28 mouse cellular contexts compared by ENCODE assay signal in genomic region chr9:31757894-31758561, GRCm38 (mm10).
A peak's percentile ranks its signal among the peaks of the same experiment; 100 is the strongest.
DNase-seq lines count a peak whose midpoint lies in the region; ATAC-seq and TF ChIP-seq lines count a peak whose summit lies in the region.
"Had no signal": no experiment of that assay in that cellular context is flagged by ENCODE, and none has a peak within 500 bp of the region (broad histone marks: within the 10 kb centered on the region; RNA-seq: fewer than 3 reads in every experiment).

No protein-coding gene starts in this region.

- peak; percentile 4 for DNase-seq in embryo, embryonic 10 days (ENCODE audit: low spot score)
- no peak for DNase-seq in embryo, embryonic 11 days
- peak; percentile 17 for DNase-seq in lung, embryonic 14.5 days
- no peak for DNase-seq in lung, postnatal 4 days
- DNase-seq in ZHBTc4 (ENCODE audit: low read depth, low spot score), result peak; percentile 40
- peak; percentile 51 for DNase-seq in testis, postnatal 10 days (ENCODE audit: low spot score)
- no peak for DNase-seq in kidney, postnatal 14 days
- DNase-seq in ovary, postnatal 14 days (ENCODE audit: low spot score), result no peak
- DNase-seq: adrenal gland, adult 2 months; adrenal gland, postnatal 36 days; cerebellum, adult 8-10 months; forebrain, postnatal 0 days; kidney, adult 8-10 months; lung, postnatal 36 days; retina, postnatal 1 day; right cerebral cortex, postnatal 14 days; thymus, postnatal 14 days had no signal

- H3K4me1 ChIP-seq in lung, embryonic 14.5 days (ENCODE audit: insufficient read depth), result no peaks in the 10 kb centered on the region
- H3K4me1 ChIP-seq: embryonic facial prominence, embryonic 10.5 days; embryonic facial prominence, embryonic 15.5 days; forebrain, embryonic 12.5 days; limb, embryonic 13.5 days; megakaryocyte, embryonic 14.5 days; midbrain, embryonic 13.5 days had no signal

- no peak overlapping the region for H3K4me2 ChIP-seq in lung, embryonic 14.5 days
- H3K4me2 ChIP-seq: embryonic facial prominence, embryonic 15.5 days; forebrain, embryonic 12.5 days; hindbrain, embryonic 14.5 days; limb, embryonic 13.5 days; liver, embryonic 11.5 days; midbrain, embryonic 13.5 days had no signal

- no peak overlapping the region for H3K9ac ChIP-seq in lung, embryonic 14.5 days
- H3K9ac ChIP-seq: embryonic facial prominence, embryonic 15.5 days; forebrain, embryonic 12.5 days; forebrain, postnatal 0 days; hindbrain, embryonic 14.5 days; limb, embryonic 13.5 days; midbrain, embryonic 13.5 days had no signal

- ATAC-seq in lung, embryonic 14.5 days (ENCODE audit: insufficient read depth), result no peak
- ATAC-seq: activated CD4-positive, CD25-positive, alpha-beta regulatory T cell, adult 4 months; forebrain, postnatal 0 days; midbrain, embryonic 13.5 days had no signal

- no peak overlapping the region for H3K4me3 ChIP-seq in lung, embryonic 14.5 days (ENCODE audit: low read depth, low read length)
- H3K4me3 ChIP-seq: embryonic facial prominence, embryonic 10.5 days; embryonic facial prominence, embryonic 15.5 days; forebrain, embryonic 12.5 days; left cerebral cortex, adult 2 months; limb, embryonic 13.5 days; megakaryocyte, embryonic 14.5 days; midbrain, embryonic 13.5 days had no signal

- H3K27me3 ChIP-seq in lung, embryonic 14.5 days (ENCODE audit: insufficient read depth, low read length), result no peaks in the 10 kb centered on the region
- H3K27me3 ChIP-seq: embryonic facial prominence, embryonic 15.5 days; forebrain, embryonic 12.5 days; limb, embryonic 13.5 days; megakaryocyte, embryonic 14.5 days; midbrain, embryonic 13.5 days had no signal

- no peak for TF ChIP-seq CTCF in lung, embryonic 14.5 days (IDR thresholded peaks at IDR 0.05; ENCODE audit: low read depth)

- H3K9me3 ChIP-seq in lung, embryonic 14.5 days (ENCODE audit: low read depth, low read length), result no peaks in the 10 kb centered on the region
- H3K9me3 ChIP-seq: embryonic facial prominence, embryonic 10.5 days; embryonic facial prominence, embryonic 15.5 days; forebrain, embryonic 12.5 days; limb, embryonic 13.5 days; megakaryocyte, embryonic 14.5 days; midbrain, embryonic 13.5 days had no signal

- WGBS in lung, embryonic 14.5 days, result 67% methylated on average over 6 of the region's 6 CpGs

- no peak overlapping the region for H3K27ac ChIP-seq in lung, embryonic 14.5 days (ENCODE audit: low read depth)
- H3K27ac ChIP-seq: embryonic facial prominence, embryonic 10.5 days; embryonic facial prominence, embryonic 15.5 days; forebrain, embryonic 12.5 days; hindbrain, embryonic 14.5 days; kidney, postnatal 0 days; left cerebral cortex, adult 2 months; limb, embryonic 13.5 days; midbrain, embryonic 13.5 days had no signal

- H3K36me3 ChIP-seq in lung, embryonic 14.5 days (ENCODE audit: insufficient read depth), result no peaks in the 10 kb centered on the region
- H3K36me3 ChIP-seq: embryonic facial prominence, embryonic 10.5 days; embryonic facial prominence, embryonic 15.5 days; forebrain, embryonic 12.5 days; limb, embryonic 13.5 days; midbrain, embryonic 13.5 days had no signal

Comparison
In these comparisons a context has a peak if more than half of its experiments do, and no peak if none do; other contexts are left out.
1. DNase-seq: peak in embryo, embryonic 10 days (single experiment), lung, embryonic 14.5 days (single experiment), ZHBTc4 (single experiment) and testis, postnatal 10 days (single experiment); none in embryo, embryonic 11 days (single experiment), lung, postnatal 4 days (0 of 2), kidney, postnatal 14 days (single experiment) and ovary, postnatal 14 days (single experiment).